Mouse (Mus musculus): ENCODE data around the gene Aspdh.

Gene Aspdh

DNA sequence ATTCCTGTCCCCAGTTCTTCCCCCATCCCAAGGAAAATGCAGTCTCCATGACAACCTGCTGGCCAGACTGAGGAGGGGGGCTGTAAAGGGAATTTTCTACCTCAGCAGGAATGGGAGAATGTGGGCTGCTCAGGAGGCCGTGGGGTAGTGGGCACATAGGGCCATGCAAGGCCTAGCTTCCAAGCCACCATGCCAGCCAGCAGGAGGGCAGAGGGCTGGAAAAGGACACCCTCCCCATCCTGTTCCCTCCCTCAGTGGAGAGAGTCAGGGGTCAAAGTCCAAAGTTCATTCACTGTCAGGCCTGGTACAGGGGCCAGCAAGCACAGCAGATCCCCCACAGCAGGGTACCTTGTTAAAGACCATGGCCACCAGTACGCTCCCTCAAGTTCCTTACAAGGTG lies at the start of gene Aspdh:
Gene Aspdh, plus strand, starts transcription at position 281 of the 400 bp plus-strand sequence.
- DNase-seq: peak; percentile 80

GRCm38 (mm10) chr7:44427666-44428065 lies 37.5 kb upstream of the Aspdh start:
- DNase-seq: no peak

- DNase-seq: no peak
Measured at GRCm38 (mm10) chr7:44428171-44428950, 36.8 kb upstream of the Aspdh start.

- DNase-seq: no peak
Measured at GRCm38 (mm10) chr7:44428968-44429521, 36.1 kb upstream of the Aspdh start, which contains the start of gene Lrrc4b. TSS of gene Lrrc4b (plus strand) at chr7:44429018.

DNA sequence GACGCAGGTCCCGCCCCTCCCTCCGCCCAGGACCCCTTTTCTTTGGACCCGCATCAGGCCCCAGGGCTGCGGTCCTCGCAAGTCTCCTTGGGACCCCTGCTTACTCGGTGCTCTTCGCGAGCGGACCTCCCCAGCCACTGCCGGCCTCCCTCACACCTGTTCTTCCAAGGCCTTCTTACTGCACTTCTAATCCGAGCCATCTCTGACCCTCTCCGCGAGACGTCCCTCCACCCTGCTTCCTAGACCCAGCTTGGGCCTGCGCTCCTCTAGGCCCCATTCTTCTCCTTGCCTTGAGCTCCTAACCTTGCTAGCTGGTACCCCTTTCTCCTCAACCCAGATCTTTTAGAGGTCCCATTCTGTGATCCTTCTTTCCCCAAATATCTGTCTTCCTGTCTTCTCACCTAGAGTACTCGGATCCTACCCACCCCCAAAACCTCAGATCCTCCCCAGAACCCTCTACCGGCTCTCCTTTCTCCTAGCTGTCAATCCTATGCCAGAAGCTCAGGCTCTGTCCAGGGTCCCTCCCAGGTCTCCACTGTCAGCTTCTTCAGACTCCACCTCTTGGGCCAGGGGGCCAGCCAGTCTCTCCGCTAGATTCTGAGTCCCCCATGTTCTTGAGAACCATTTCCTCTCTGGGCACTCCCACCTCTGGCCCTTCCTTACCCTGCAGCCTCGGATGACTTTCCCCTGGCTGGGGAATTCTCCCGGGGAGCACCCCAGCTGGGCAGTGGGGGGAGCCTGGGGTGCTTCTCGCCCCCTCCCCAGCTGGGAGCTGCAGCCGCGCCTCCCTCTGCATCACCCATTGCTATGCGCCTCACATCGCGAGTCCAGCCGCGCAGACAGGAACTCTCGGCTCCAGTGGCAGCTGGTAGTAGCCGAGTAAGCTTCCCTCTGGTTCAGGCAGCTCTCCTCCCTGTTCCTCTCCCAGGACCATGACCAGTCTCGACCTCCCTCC lies 35.4 kb upstream of the Aspdh start:
- no peak for DNase-seq

DNA sequence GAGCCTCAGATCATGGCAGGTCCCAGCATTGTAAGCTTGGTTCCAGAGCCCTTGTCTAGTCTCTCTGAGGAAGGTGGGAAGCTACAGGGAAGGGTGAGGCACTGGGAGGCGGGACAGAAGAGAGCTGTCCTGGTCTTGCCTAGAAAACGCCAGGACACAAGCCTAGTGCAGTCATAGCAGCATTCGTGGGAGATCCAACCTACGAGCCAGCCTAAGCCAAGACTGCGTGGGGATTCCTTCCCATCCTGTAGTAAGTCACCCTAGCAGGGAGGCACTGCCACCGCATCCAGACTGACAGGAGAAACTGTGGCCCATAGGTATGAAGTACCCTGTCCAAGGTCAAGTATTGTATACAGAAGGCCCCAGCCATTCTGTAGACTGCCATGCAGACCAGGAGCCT lies 32.6 kb upstream of the Aspdh start:
- no peak for DNase-seq

DNA sequence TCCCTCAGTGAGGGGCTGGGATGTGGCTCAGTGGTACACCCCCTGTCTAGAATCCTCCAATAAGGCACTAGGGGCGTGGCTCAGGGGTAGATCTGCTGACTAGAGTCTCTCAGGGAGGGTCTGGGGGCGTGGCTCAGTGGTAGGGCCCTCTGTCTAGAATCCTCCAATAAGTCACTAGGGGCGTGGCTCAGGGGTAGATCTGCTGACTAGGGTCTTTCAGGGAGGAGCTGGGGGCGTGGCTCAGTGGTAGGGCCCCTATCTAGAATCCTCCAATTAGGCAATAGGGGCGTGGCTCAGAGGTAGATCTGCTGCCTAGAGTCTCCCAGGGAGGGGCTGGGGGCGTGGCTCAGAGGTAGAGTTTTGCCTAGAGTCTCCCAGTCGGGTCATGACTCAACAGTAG lies 31.8 kb upstream of the Aspdh start:
- no peak for DNase-seq

GRCm38 (mm10) chr7:44434089-44434488 lies 31.1 kb upstream of the Aspdh start:
- no peak for DNase-seq

DNA sequence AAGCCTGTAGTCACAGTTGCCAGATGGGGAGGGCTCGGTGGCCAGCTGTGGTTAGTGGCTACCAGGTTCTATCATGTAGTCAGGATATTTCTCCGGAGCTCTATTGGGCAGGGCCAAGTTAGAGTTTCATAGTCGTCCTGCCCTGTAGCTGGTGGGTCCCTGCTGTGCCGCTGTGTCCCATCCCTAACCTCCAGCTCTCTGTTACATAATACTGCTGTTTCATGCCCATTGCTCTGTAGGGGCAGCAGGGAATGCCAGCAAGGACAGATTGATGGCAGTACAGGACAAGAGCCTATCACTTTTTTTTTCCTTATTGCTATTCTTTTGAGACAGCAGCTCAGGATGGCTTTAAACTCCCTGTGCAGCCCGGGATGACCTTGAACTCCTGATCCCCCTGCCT lies 29.4 kb upstream of the Aspdh start:
- no peak for DNase-seq

DNA sequence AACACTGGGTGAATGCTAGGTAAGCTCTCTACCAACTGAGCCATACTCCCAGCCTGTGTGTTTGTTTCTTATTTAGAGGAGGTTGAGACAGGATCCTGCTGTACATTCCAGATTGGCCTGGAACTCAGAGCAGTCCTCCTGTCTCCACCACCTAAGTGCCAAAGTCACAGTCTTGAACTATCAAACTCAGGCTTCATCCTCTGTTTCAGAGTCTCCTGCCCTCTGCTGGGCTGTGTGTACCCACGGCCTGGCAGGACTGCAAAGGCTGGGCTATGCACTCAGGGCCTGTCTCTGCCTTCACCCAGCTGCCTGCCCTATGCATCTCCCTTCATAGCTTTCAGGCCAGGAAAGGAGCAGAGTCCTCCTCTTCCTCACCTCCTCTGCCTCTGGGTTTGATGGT lies 28.9 kb upstream of the Aspdh start:
- DNase-seq: no peak

GRCm38 (mm10) chr7:44437188-44437587 lies 28.0 kb upstream of the Aspdh start:
- no peak for DNase-seq

DNA sequence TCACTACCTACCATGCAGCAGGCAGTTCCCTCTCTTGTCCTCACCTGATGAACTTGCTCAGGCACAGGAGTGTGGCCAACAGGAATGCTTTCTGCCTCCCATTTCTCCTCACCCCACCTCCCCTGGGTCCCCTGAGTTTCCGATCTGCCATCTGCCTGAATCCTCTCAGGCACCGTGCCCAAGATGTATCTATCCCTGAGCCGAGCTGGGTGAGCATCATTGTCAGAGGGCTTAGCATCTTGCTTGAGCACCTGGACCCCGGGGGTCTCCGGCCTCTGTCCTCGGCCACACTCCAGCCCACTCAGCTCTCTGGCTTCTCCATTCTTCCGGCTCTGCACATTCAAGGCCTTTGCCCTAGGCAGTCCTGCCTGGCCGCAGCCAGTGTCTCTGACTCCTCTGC lies 27.3 kb upstream of the Aspdh start:
- DNase-seq: no peak

GRCm38 (mm10) chr7:44439696-44440095 lies 25.5 kb upstream of the Aspdh start:
- no peak for DNase-seq

DNA sequence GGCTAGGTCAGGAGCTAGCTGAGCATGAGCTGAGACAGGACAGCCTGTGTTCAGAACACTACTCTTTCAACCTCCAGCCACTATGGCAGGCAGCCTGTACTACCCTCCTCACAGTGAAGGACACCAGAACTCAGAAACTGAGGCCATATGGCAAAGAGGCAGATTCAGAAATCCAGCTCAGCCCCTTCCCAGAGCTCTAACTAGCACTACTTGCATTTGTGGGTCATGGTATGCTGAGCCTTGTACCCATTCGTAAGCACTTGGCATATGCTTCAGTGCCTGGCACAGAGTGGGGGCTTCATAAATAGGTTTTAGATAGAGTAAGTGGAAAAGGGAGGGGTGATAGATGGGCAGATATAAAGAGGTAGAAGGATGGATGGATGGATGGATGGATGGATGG lies 24.7 kb upstream of the Aspdh start:
- no peak for DNase-seq

- DNase-seq: no peak
Measured at GRCm38 (mm10) chr7:44441180-44441579, 24.0 kb upstream of the Aspdh start.

DNA sequence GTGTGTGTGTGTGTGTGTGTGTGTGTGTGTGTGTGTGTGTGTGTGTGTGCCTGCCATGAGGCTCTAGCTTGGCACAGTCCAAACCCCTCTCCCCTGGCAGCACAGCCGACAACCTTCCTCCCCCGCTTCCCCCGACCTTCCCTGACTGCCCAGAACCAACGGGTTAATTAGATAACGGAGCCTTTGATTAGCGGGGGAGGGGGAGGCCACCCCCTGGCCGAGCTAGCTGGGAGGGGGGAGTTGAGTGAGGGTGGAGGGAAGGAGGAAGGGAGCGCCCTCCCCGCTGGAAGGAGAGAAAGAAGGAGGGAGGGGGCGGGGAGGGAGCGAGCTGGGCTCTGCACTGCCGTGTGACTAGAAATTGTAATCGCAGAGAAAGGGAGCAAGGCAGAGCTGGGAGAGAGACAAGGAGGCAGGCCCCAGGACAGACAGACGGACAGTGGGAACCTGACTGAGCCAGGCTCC lies 23.5 kb upstream of the Aspdh start:
- no peak for DNase-seq

DNA sequence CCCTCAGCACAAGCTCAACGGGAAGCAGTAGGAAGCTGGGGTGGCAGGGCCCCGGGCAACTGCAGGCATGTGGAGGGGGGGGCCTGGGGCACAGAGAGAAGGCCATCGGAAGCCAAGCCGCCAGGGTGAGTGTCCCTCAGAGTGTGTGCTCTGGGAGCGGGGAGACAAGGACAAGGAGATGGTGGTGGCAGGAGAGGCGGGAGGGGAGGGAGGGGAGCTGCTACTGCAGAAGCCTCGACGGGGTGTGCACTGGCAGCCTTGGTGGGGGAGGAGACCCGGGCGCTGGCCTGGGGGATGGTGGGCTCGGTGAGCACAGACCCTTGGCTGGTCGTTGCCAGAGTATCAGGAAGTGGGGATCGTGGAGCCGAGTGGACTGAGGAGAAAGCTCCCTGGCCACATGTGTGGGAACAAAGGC lies 22.8 kb upstream of the Aspdh start:
- DNase-seq: no peak

GRCm38 (mm10) chr7:44443268-44444173 lies 21.7 kb upstream of the Aspdh start:
- DNase-seq: no peak

DNA sequence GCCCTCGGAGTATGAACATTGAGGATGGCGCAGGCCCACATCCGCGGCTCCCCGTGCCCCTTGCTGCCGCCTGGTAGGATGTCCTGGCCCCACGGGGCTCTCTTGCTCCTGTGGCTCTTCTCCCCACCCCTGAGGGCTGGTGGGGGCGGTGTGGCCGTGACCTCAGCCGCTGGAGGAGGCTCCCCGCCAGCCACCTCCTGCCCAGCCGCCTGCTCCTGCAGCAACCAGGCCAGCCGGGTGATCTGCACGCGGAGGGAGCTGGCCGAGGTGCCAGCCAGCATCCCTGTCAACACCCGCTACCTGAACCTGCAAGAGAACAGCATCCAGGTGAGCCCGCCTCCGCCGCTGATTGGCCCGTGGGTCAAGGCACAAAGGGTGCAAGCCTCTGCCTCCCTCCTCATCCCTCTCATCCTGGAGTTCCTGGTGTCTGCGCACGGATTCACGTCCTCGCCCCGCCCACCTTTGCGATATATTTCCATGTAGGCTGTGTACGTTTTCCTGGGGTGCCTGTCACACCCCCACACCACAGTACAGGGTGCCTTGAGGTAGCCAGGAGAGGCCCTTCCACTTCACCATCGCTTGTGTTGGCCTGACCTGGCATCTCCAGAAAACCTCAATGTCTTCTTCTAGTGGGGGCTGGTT lies 20.2 kb upstream of the Aspdh start:
- DNase-seq: peak; percentile 95

- no peak for DNase-seq
Measured at GRCm38 (mm10) chr7:44445528-44445923, 19.7 kb upstream of the Aspdh start.

GRCm38 (mm10) chr7:44446070-44446855 lies 18.9 kb upstream of the Aspdh start:
- DNase-seq: no peak
